Mouse (Mus musculus): ENCODE data around the gene Actn4. TPM values are rescaled to one million over a fixed set of nuclear protein-coding genes. Genes with fewer than 3 reads are reported as not detected.
A peak's percentile ranks its signal among the peaks of the same experiment; 100 is the strongest.

Actn4 gene
- polyA plus RNA-seq, 1 experiment from 2014 or later = 134 TPM

DNA sequence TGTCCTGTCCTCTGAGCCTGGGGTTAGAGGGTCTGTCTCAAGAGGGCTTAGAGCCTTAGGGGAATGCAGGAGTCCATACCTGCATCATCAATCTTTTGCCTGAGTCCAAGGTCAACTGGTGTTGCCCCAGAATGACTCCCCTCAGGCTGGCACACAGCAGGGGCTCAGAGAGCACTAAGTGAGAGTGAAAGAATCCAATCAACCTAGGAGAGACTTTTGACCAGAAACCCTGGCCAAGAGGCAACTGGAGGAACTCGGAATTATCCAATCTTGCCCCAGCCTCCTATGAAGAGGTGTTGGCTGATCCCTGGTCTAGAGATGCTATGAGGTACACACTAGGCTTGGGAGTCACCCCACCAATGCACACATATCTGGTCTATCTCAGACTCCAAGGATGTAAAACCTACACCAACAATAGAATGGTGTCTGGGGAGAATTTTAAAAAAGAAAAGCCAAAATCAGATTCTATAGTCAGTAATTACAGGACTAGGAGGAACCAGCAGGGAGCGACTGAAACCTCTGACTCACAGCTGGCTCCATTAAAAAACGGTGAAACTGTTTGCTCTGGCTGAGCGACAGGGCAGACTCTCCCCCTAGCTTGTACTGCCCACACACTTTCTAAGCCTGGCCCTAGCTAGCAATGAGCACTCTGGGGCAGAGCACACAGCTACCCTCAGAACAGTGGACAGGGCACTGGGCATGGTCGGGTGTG lies 31.7 kb downstream of the Actn4 start:
- no peaks in the 10 kb centered on the region for H3K27me3 ChIP-seq
- H3K4me2 ChIP-seq (replicated peaks) = no peak overlapping the region
- no peak overlapping the region for H3K27ac ChIP-seq (replicated peaks)
- H3K4me3 ChIP-seq = no peak overlapping the region
- ATAC-seq (replicated peaks) = no peak
- no peaks in the 10 kb centered on the region for H3K9me3 ChIP-seq
- H3K9ac ChIP-seq (replicated peaks) = no peak overlapping the region
- peaks cover 5% of the 10 kb centered on the region; the same call in 1 of the 2 replicates for H3K4me1 ChIP-seq
- 53% methylated on average over 5 of the region's 5 CpGs for WGBS
- H3K36me3 ChIP-seq = no peaks in the 10 kb centered on the region

DNA sequence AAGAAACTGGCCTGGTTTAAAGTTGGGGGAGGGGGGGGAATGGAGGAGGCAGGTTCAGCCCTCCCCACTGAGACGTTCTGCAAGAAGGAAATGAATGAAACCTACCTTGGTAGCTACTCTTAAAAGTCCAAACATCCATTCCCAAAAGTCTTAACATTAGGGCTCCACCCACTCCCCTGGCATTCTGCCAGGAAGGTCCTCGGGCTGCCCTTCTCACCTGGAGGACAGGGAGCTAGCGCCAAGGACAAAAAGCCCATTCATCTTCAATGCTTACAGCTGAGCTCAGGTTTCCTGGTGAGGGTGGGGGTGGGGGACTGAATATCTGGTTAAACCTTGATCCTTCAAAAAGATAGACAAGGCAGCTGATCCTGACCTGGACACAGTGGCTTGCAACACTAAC lies 32.8 kb downstream of the Actn4 start:
- Histone ChIP-seq H3K4me1 (peaks cover 13% of the 10 kb centered on the region), H3K4me2 (replicated peaks) (no peak overlapping the region), H3K27ac (replicated peaks) (no peak overlapping the region), H3K4me3 (no peak overlapping the region), H3K36me3 (no peaks in the 10 kb centered on the region), H3K27me3 (no peaks in the 10 kb centered on the region), H3K9me3 (no peaks in the 10 kb centered on the region), H3K9ac (replicated peaks) (no peak overlapping the region)
- no peak for ATAC-seq (replicated peaks)
- 46% methylated on average over 3 of the region's 3 CpGs for WGBS

DNA sequence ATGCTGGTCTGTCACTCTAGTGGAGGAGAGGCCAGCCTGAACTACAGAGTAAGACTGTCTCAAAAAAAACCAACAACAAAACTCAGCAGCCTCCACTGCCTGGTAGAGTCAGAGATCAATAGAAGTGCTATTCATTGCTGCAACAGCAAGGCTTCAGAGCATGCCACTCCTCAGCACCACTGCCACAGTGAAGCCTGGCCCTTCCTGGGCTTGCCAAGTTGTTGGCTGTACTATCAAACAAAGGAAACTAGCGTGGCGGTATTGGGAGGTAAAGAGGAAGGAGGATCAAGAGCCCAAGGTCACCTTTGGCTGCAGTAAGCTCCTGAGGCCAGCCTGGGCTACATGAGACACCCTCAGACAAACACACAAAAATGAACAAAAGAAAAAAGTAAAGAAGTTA lies 36.0 kb downstream of the Actn4 start:
- no peaks in the 10 kb centered on the region for H3K36me3 ChIP-seq
- H3K27me3 ChIP-seq = no peaks in the 10 kb centered on the region
- no peak overlapping the region for H3K27ac ChIP-seq (replicated peaks)
- no peak overlapping the region for H3K4me3 ChIP-seq
- no peaks in the 10 kb centered on the region for H3K9me3 ChIP-seq
- peaks cover 37% of the 10 kb centered on the region for H3K4me1 ChIP-seq
- ATAC-seq (replicated peaks) = no peak
- 47% methylated on average over 2 of the region's 2 CpGs for WGBS
- no peak overlapping the region for H3K9ac ChIP-seq (replicated peaks)
- no peak overlapping the region for H3K4me2 ChIP-seq (replicated peaks)

DNA sequence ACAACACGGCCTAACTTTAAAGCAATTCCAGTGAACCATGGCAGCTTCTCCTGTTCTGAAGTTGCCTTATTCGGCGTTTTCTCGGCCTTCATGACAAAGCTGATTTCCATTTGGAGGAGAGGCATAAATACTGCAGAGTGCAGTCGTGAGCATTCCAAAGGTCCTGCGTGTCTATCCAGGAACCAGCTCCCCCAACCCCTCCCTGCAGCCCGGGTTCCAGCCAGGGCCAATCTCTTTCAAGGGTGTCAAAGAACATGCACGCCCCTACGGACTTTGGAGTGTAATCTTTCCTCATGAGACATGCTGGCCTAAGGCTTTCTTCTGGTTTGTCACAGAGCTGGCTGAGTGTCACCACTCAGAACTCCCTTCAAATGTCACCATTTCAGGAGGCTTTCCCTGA lies 36.8 kb downstream of the Actn4 start:
- no peak overlapping the region for H3K9ac ChIP-seq (replicated peaks)
- H3K36me3 ChIP-seq = no peaks in the 10 kb centered on the region
- no peak overlapping the region for H3K4me3 ChIP-seq
- no peak overlapping the region for H3K27ac ChIP-seq (replicated peaks)
- no peaks in the 10 kb centered on the region for H3K27me3 ChIP-seq
- no peak overlapping the region for H3K4me2 ChIP-seq (replicated peaks)
- ATAC-seq (replicated peaks) = no peak
- WGBS = 55% methylated on average over 9 of the region's 9 CpGs
- no peaks in the 10 kb centered on the region for H3K9me3 ChIP-seq
- H3K4me1 ChIP-seq = peaks cover 39% of the 10 kb centered on the region

DNA sequence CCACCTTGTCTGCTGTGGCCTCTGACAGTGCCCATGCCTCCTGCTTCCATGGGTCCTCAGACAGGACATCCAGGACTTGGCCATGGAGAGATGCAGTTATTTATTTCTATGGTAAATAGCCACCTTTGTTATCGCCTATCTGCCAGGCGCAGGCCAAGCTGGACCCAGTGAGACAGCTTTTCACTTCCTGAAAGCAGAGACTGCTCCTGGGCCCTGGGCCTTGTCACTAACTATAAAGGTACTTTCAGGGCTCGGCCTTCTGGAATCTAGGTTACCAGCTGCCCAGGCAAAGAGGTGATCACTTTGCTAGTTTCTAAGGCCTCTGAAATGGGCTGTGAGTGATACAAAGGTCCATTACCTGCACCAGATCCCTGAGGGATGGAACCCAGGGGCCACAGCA lies 37.3 kb downstream of the Actn4 start:
- no peak overlapping the region for H3K4me2 ChIP-seq (replicated peaks)
- H3K36me3 ChIP-seq = no peaks in the 10 kb centered on the region
- no peak overlapping the region for H3K27ac ChIP-seq (replicated peaks)
- peaks cover 44% of the 10 kb centered on the region for H3K4me1 ChIP-seq
- H3K9ac ChIP-seq (replicated peaks) = no peak overlapping the region
- WGBS = 79% methylated on average over 3 of the region's 3 CpGs
- ATAC-seq (replicated peaks) = no peak
- H3K27me3 ChIP-seq = no peaks in the 10 kb centered on the region
- no peak overlapping the region for H3K4me3 ChIP-seq
- no peaks in the 10 kb centered on the region for H3K9me3 ChIP-seq

DNA sequence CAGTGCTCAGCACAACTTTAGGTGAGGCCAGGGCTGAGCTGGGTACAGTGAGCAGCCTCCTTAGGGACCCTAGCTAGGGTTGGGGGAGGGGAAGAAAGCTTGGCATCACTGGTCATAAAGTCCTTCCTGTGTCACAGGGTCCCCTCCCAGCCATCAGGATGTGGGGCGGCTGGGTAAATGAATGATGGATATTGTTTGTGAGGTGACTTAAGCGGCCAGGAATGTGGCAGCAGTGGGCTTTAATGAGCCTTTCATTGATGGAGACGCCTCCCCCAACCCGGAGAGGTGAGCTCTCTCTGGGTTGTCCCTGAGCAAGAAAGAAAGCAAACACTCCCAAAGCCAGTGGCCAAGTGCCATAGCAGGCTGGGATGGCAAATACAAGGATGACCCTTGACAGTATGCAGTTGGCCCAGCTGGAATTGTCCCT lies 38.3 kb downstream of the Actn4 start:
- Histone ChIP-seq H3K36me3 (no peaks in the 10 kb centered on the region), H3K9ac (replicated peaks) (no peak overlapping the region), H3K9me3 (no peaks in the 10 kb centered on the region), H3K4me2 (replicated peaks) (no peak overlapping the region), H3K4me3 (no peak overlapping the region), H3K4me1 (peaks cover 53% of the 10 kb centered on the region), H3K27me3 (no peaks in the 10 kb centered on the region), H3K27ac (replicated peaks) (no peak overlapping the region)
- no peak for ATAC-seq (replicated peaks)
- WGBS = 9% methylated on average over 4 of the region's 4 CpGs

DNA sequence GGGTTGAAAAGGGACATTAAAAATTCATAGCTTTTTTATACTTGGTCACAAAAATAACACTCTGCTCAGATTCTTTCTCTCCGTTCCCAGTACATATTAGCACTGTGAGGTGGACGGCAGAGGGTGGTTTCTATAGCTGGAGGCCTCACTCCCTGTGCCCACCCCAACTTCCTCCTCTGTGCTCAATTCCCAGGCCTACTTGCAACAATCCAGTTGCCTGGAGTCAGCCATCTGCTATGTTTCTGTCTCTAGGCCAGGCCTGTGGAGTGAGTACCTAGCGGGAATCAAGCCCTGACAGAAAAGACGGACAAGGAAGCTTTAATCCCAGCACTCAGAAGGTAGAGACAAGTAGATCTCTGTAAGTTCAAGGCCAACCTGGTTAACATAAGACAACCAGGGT lies 39.5 kb downstream of the Actn4 start:
- 69% methylated on average over 4 of the region's 4 CpGs for WGBS
- 0 out of 2 replicates have a peak, but pooled peaks cover 3% of the 10 kb centered on the region for H3K36me3 ChIP-seq
- H3K9me3 ChIP-seq = no peaks in the 10 kb centered on the region
- ATAC-seq (replicated peaks) = no peak
- H3K27me3 ChIP-seq = no peaks in the 10 kb centered on the region
- H3K9ac ChIP-seq (replicated peaks) = no peak overlapping the region
- H3K4me1 ChIP-seq = peaks cover 66% of the 10 kb centered on the region
- H3K4me2 ChIP-seq (replicated peaks) = no peak overlapping the region
- no peak overlapping the region for H3K4me3 ChIP-seq
- no peak overlapping the region for H3K27ac ChIP-seq (replicated peaks)

DNA sequence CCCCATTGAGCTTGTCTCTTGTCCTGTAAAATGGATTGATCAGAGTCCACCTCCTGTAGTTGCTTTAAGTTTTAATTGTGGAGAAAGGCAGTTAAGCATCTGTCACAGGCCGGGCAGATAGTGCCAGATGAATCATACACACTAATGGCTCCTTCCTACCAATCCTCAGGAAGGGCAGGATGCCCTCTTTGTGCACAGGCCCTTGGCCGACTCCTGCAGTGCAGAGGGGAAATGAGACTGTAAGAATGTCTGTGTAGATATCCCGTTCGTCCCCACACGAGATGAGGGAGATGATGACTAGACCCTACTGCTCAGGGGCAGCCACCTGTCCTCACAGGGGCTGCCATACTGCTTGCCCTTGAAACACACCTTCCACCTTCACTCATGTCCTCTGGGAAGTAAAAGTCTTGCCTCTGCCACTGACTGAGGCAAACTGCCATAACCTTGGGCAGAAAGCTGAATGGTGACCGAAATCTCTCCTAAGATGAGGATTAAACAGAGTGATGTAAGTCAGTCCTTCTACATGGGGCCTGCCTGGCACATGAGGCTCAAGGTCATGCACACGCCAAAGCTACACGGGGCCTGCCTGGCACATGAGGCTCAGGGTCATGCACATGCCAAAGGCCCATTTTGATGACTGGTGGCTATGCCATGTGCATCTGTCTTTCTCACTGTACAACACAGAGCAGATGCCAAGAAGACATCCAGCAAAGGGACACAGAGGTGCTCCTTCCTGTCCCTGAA lies 40.2 kb downstream of the Actn4 start:
- Histone ChIP-seq H3K9ac (replicated peaks) (no peak overlapping the region), H3K36me3 (0 out of 2 replicates have a peak, but pooled peaks cover 3% of the 10 kb centered on the region), H3K4me2 (replicated peaks) (no peak overlapping the region), H3K27me3 (no peaks in the 10 kb centered on the region), H3K4me1 (peaks cover 71% of the 10 kb centered on the region), H3K27ac (replicated peaks) (no peak overlapping the region), H3K4me3 (no peak overlapping the region), H3K9me3 (no peaks in the 10 kb centered on the region)
- ATAC-seq (replicated peaks) = no peak
- 76% methylated on average over 8 of the region's 8 CpGs for WGBS

DNA sequence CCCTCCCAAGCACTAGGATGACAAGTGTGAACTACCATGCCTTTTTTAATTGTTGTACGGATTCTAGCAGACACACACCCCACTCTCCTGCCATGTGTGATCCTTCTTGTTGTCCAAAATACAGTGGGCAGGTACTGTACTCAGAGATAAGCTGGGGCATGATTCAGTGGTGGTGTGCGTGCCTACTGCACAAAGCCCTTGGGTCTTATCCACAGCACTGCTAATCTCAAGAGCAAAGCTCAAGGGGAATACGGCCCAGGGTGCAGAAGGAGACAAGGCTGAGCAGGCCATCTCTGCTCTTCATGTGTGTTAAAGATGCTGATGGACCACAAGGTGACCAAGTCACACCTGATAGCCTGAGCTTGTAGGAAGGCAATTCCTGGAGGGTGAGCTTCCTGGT lies 41.0 kb downstream of the Actn4 start:
- peaks cover 5% of the 10 kb centered on the region; the same call in 1 of the 2 replicates for H3K36me3 ChIP-seq
- H3K27ac ChIP-seq (replicated peaks) = no peak overlapping the region
- H3K4me2 ChIP-seq (replicated peaks) = no peak overlapping the region
- no peaks in the 10 kb centered on the region for H3K27me3 ChIP-seq
- no peaks in the 10 kb centered on the region for H3K9me3 ChIP-seq
- peaks cover 71% of the 10 kb centered on the region for H3K4me1 ChIP-seq
- ATAC-seq (replicated peaks) = no peak
- H3K9ac ChIP-seq (replicated peaks) = no peak overlapping the region
- 94% methylated on average over 3 of the region's 3 CpGs for WGBS
- H3K4me3 ChIP-seq = no peak overlapping the region

DNA sequence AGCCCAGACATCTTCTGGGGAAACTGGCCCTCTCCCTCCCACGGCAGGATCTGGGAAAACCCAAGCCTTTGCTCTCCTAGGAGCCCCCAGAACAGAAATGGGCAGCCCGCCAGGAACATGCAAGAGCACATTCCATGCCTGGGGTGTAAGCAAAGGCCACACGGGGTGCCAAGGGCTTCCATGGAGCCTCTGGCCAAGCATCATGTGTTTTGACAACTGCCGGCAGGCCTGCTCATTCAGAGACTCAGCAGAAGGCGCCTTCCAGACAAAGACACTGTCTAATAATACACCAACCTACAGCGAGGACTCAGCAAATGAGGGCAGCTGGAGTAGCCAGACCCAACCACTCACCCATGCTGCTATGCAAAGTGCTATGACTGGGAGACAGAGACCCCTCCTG lies 42.3 kb downstream of the Actn4 start:
- peak overlapping the region; percentile 59 for H3K27ac ChIP-seq (replicated peaks)
- peaks cover 64% of the 10 kb centered on the region for H3K4me1 ChIP-seq
- no peaks in the 10 kb centered on the region for H3K27me3 ChIP-seq
- H3K9ac ChIP-seq (replicated peaks) = no peak overlapping the region
- ATAC-seq (replicated peaks) = peak; percentile 85
- no peak overlapping the region for H3K4me3 ChIP-seq
- H3K4me2 ChIP-seq (replicated peaks) = no peak overlapping the region
- WGBS = 7% methylated on average over 6 of the region's 6 CpGs
- peaks cover 19% of the 10 kb centered on the region for H3K36me3 ChIP-seq
- no peaks in the 10 kb centered on the region for H3K9me3 ChIP-seq

DNA sequence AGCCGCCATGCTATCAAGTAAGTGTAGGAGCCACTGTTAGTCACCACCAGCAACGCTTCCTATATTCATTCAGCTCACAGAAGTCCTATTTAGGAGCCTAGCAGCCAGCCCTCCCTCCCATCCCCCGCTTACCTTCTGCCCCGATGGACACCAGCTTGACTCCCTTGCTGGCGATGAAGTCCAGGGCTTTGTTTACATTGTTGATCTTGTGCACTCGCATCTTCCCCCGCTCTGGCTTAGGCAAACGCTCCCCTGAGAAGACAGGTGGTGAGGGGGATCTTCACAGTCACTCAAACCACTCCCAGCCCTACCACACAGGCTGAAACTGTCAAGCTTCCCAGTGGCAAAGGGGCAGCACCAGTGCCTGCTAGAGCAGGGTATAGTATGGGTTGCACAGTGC lies 43.6 kb downstream of the Actn4 start:
- 91% methylated on average over 8 of the region's 8 CpGs for WGBS
- H3K4me1 ChIP-seq = peaks cover 52% of the 10 kb centered on the region
- H3K9me3 ChIP-seq = no peaks in the 10 kb centered on the region
- H3K36me3 ChIP-seq = peaks cover 28% of the 10 kb centered on the region
- no peak for ATAC-seq (replicated peaks)
- H3K4me3 ChIP-seq = no peak overlapping the region
- peak overlapping the region; percentile 61 for H3K27ac ChIP-seq (replicated peaks)
- no peaks in the 10 kb centered on the region for H3K27me3 ChIP-seq
- no peak overlapping the region for H3K4me2 ChIP-seq (replicated peaks)
- no peak overlapping the region for H3K9ac ChIP-seq (replicated peaks)

DNA sequence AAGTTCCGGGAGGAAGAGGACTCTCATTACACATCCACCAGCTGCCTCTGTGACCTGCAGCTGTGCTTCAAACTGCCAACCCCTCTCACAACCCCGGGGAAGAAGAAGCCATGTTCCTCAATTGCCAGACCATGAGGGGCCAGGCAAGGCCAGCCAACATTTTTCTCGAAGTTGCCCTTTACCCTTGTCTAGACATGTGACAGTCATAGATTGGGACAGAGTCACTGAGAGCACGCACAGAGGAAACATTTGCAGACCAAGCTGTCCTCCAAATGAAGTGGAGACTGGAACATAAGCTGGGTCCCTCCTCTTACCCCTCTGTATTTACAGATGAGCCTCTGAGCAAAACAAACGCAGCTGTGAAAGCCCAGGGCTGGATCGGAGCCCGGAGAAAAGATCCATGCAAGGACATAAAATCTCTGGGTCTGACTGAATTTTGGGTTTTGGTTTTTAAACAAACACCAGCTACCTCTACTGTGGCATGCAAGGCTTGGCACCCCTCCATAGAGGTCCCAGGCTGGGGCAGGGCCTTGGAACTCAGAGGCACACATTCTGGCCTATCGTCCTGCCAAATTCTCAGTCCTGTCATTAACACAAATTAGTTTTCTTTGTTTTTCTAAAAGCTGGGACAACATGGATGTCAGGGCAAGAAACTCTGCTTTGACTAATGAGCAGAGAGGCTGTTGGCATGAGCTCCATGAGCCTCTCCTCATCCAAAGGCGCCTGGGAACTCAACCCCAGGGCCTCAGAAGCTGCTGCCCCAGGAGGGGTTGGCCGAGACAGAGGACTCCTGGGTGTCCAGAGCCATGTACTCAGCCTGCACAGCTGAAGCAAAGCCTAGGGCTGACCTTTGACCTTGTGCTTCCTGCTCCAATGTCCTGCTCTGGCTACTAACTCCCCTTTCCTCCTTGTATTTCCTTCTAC lies 44.4 kb downstream of the Actn4 start:
- ATAC-seq (replicated peaks) = 0 out of 2 replicates have a peak, but pooled peaks have one; percentile 24
- WGBS = 50% methylated on average over 10 of the region's 10 CpGs

More for the DNA sequence above, 44.4 kb downstream of the Actn4 start:
- Histone ChIP-seq H3K9ac (replicated peaks) (no peak overlapping the region), H3K27me3 (no peaks in the 10 kb centered on the region), H3K36me3 (peaks cover 35% of the 10 kb centered on the region), H3K4me2 (replicated peaks) (no peak overlapping the region), H3K27ac (replicated peaks) (peak overlapping the region; percentile 61), H3K4me3 (no peak overlapping the region), H3K9me3 (no peaks in the 10 kb centered on the region), H3K4me1 (peaks cover 44% of the 10 kb centered on the region)
